Mouse (Mus musculus): ENCODE results near the gene Mylk4.
A peak's percentile ranks its signal among the peaks of the same experiment; 100 is the strongest.

The Mylk4 gene

GRCm38 (mm10) chr13:32706651-32707288 lies 77.0 kb downstream of the Mylk4 start:
- peak; percentile 19 for DNase-seq

GRCm38 (mm10) chr13:32705315-32705714 lies 78.4 kb downstream of the Mylk4 start:
- DNase-seq = no peak

- DNase-seq = no peak
Measured at GRCm38 (mm10) chr13:32704911-32705310, 78.8 kb downstream of the Mylk4 start.

- DNase-seq = no peak
Measured at GRCm38 (mm10) chr13:32701564-32701963, 82.2 kb downstream of the Mylk4 start.

GRCm38 (mm10) chr13:32699376-32699775 lies 84.4 kb downstream of the Mylk4 start:
- DNase-seq = no peak

- no peak for DNase-seq
Measured at GRCm38 (mm10) chr13:32698956-32699355, 84.8 kb downstream of the Mylk4 start.

GRCm38 (mm10) chr13:32693886-32694455 lies 89.8 kb downstream of the Mylk4 start:
- DNase-seq = no peak

GRCm38 (mm10) chr13:32692563-32692962 lies 91.2 kb downstream of the Mylk4 start:
- DNase-seq = no peak

GRCm38 (mm10) chr13:32690279-32690678 lies 93.5 kb downstream of the Mylk4 start:
- DNase-seq = no peak

GRCm38 (mm10) chr13:32680868-32681515 lies 102.8 kb downstream of the Mylk4 start:
- peak; percentile 87 for DNase-seq

GRCm38 (mm10) chr13:32680121-32680551 lies 103.6 kb downstream of the Mylk4 start:
- no peak for DNase-seq

GRCm38 (mm10) chr13:32678998-32679397 lies 104.8 kb downstream of the Mylk4 start:
- DNase-seq = no peak

- peak; percentile 3 for DNase-seq
Measured at GRCm38 (mm10) chr13:32670782-32671181, 113.0 kb downstream of the Mylk4 start.

- no peak for DNase-seq
Measured at GRCm38 (mm10) chr13:32668296-32668695, 115.5 kb downstream of the Mylk4 start.

- no peak for DNase-seq
Measured at GRCm38 (mm10) chr13:32667386-32667785, 116.4 kb downstream of the Mylk4 start.

GRCm38 (mm10) chr13:32662041-32662440 lies 121.7 kb downstream of the Mylk4 start:
- DNase-seq = peak; percentile 49

GRCm38 (mm10) chr13:32660294-32660693 lies 123.5 kb downstream of the Mylk4 start:
- DNase-seq = no peak

GRCm38 (mm10) chr13:32659271-32659670 lies 124.5 kb downstream of the Mylk4 start:
- DNase-seq = no peak

- no peak for DNase-seq
Measured at GRCm38 (mm10) chr13:32657583-32657982, 126.2 kb downstream of the Mylk4 start.
